Mouse (Mus musculus) skeletal muscle tissue, adult 2 months (tissue): ENCODE measurements around the gene Gpr157.

ENCODE experiments used
- DNase-seq: peaks from one replicate; pipeline ENCODE4 v3.0.0-alpha.2; 2012; ENCODE audit warnings: low read depth, low spot score

Gpr157 gene

GRCm38 (mm10) chr4:150070136-150070535 lies 17.0 kb upstream of the Gpr157 start:
- DNase-seq: no peak

DNA sequence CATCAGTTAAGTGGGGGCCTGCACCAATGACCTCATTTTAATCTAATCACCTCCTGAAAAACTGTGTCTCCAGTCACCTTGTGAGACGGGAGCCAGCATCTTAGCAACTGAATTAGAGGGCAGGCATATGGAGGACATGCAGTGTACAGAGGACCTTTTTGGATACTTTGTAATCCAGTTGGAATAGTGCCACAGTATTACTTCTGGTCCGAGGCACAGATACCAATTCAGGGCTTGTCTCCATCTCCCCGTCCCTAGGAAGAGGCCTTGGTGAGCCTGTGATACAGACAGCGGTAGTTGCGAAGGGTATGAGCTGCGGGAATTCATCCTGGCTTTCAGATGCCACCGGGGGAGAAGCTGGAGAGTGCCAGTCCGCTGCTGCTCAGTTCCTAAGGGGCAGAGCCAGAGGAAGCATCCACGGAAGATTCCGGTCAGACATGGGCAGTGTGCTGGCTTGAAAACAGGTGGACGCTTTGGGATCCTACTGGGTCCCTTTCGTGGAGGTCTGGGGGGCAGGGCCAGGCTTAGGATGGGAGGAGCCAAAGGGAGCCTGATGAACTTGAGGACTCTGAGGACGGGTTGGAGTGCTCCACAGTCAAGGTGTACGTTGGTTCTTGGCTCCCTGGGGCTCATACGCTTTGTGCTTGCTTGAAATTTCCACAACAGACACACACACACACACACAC lies 14.6 kb upstream of the Gpr157 start:
- DNase-seq: no peak

DNA sequence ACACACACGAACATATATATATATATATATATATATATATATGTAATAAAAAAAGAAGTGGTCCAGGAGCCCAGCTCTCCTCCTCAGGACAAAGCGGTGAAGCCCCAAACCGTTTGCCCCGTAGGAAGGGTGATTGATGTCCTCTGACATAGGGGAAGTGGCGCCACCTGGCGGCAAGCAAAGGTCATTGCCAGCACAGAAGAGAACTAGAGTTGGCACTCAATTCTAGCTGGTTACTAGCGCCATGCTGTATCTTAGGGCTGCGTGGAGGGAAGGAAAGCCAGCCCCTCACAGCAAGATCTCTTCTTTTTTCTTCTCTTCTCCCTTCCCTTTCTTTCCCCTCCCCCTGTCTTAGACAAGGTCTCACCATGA lies 14.1 kb upstream of the Gpr157 start:
- peak; percentile 50 for DNase-seq

- DNase-seq: no peak
These were observed 11.8 kb upstream of the Gpr157 start for GRCm38 (mm10) chr4:150075350-150075749.

- no peak for DNase-seq
These were observed 11.0 kb upstream of the Gpr157 start for GRCm38 (mm10) chr4:150076147-150076546.

- no peak for DNase-seq
These were observed 8.5 kb upstream of the Gpr157 start for GRCm38 (mm10) chr4:150078646-150079045.

DNA sequence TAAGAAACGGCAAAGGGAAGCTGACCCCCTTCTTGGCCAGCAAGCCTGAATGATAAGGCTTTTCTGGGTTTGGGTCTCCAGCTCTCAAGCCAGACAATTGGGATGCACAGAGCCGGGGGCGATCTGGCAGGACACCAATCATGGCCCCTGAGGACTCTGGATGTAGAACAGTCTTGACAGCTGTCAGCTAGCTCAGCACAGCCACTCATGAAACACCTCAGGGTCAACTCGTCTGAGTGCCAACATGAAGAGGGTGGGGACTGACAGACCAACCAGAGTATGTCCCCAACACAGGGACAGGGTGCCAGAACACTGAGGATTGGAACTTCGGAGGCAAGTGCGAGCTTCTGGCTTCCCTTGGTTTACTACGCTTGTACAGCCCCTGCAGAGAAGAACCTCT lies 7.9 kb upstream of the Gpr157 start:
- DNase-seq: no peak

DNA sequence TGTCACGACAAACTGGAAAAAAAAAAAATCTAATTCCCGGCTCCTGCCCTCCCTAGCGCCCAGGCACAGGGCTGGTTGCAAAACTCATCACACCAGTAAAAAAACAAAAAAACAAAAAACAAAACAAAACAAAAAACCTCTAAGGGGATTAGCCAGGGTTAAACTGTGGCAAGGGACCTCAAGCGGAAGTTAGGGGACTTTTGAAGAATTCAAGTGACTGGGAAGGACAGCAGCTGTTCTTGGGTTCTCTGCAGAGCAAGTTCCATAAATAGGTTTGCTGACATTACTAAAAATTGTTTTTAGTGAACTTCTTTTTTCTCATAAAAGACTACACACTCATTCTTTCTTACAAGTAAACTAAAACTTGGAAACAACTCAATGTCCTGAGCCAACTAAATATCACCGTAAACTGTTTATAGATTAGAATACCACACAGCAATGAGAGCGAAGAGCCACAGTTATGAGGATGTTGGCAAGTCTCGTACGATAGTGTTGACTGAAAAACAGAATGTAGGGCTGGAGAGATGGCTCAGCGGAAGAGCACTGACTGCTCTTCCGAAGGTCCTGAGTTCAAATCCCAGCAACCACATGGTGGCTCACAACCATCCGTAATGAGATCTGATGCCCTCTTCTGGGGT lies 6.7 kb upstream of the Gpr157 start:
- DNase-seq: no peak

GRCm38 (mm10) chr4:150085366-150085765 lies 1.8 kb upstream of the Gpr157 start:
- no peak for DNase-seq

GRCm38 (mm10) chr4:150086841-150087160 lies 364 bp upstream of the Gpr157 start:
- DNase-seq: no peak

DNA sequence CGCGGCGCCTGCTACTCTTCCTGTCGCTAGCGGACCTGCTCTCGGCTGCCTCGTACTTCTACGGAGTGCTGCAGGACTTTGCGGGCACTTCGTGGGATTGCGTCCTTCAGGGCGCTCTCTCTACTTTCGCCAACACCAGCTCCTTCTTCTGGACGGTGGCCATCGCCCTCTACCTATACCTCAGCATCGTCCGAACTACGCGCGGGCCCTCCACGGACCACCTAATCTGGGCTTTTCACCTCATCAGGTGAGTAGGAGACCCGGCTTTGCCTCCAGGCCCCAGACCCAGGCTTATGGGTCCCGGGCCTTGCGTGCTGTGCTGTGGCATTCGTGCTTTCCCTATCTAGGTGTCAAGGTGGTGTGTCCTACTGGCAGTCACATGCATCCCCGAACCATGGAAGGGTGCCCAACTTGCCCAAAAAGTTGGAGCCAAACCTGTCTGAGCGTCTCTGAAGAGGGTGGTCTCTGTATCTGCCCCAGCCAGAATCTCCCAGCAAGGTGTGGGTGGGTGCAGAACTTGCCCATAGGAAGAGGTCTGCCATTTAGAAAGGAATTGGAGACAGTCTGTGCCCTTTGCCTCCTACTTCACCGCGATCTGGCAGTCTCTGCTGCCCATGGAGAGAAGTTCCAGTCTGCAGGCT lies 845 bp downstream of the Gpr157 start:
- DNase-seq: peak; percentile 44

DNA sequence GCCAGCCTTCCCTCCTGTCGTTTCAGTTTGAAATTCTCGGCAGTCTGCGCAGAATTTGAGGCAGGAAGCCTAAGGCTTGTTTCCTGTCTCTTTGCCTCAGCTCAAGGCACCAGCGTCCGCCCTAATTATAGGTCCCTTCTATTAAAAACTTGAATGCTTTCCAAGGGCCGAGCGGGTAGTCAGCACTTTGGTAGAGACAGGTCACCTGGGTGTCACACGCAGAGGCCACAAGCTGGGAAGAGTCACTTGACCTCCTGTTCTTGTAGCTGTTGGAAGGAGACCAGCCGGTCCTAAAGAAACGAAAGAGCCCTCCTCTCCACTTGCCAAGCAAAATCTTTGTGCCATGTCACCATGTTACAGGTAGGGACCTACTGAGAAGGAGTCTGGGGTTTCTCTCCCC lies 2.0 kb downstream of the Gpr157 start:
- peak; percentile 91 for DNase-seq

- peak; percentile 52 for DNase-seq
These were observed 4.9 kb downstream of the Gpr157 start for GRCm38 (mm10) chr4:150091887-150092582.

GRCm38 (mm10) chr4:150092583-150092902 lies 5.4 kb downstream of the Gpr157 start:
- no peak for DNase-seq

DNA sequence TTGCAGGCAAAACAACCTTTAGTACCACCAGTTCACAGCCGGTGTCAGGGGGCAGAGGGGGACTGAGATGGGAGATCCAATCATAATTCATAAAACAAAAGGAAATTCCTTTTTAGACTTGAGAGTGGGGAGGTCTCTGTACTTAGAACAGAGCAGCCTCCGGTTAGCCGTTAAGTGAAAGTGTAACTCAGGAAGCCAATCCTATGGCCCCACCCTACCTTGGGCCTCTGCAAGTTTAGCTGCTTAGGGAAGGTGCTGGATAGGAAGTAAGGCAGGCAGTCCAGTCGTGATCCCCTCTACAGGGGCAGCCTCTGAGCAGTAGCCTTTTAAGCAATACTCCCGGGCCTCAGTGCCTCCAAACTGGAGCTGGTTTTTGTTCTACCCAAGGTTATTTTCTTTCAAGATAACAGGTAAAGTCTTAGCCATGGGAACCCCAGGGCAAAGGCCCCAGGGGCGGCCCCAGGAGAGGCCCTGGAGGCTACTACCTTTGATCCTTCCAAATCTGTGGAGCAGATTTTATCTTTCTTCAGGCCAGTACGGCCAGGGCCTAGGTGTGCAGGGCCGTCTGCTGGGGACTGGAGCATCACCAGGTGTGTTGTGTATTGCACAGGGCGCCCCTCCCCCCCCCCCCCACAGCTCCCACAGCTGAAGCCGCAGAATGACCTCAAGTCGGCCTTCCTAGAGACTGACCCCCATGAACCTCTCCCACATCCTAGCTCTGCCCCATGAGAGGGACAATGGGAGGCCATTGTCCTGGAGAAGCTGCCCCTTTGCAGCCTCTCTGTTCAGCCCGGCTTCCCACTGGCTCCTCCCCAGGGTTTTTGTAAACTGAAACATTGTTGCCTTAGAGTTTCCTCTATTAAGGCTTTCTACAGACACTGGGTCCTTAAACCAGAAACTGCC lies 6.6 kb downstream of the Gpr157 start:
- no peak for DNase-seq

DNA sequence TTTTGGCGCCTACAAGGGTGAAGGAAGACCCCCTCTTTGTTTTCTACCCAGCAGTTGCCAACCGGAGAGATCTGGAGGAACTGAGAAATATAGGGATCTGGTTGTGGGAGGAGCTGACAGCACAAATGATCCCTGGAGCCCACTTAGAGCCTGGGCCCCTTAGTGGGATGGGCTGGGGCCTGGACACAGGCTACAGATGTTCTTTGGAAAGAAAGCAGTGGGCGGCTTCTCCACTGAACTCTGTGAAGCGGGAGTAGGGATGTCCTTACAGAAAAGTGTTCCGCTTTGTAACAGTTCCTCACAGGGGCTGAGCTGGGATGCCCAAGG lies 7.3 kb downstream of the Gpr157 start:
- no peak for DNase-seq

GRCm38 (mm10) chr4:150096309-150096708 lies 9.1 kb downstream of the Gpr157 start:
- DNase-seq: no peak

GRCm38 (mm10) chr4:150097847-150098246 lies 10.7 kb downstream of the Gpr157 start:
- DNase-seq: no peak

DNA sequence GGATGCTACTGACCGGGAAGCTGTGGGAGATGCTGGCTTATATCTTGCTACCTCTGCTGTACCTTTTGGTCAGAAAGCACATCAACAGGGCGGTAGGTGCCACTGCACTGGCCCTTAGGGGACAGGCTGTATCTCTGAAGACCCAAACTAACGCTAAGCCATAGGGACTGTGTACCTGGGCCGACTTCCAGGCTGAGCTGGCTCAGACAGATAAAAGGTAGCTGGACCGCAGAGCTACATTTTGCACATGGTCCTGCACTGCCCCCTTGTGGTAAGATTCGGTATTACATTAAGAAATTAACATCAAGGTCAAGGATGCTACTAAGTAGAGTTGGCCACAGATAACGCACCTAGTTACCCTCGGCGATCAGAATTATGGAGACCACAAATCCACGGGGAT lies 11.7 kb downstream of the Gpr157 start:
- DNase-seq: peak; percentile 83

DNA sequence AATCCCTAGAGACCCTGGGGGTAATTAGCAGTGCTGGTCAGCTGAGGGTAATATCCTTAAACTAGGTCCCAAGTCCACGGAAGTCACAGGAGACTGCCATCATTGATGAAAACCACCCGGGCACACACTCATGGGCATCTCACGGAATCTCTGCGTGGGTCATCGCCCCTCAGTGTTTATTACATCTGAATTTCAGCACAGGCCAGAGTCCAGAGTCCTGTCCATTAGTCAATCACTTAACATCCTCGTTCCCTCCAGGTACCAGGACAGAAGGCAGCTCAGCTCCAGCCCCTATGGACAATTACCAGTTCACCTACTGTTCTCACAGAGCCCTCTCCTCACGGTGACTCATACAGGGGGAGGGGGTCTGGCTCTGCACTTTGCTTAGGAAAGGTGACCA lies 15.7 kb downstream of the Gpr157 start:
- DNase-seq: no peak

DNA sequence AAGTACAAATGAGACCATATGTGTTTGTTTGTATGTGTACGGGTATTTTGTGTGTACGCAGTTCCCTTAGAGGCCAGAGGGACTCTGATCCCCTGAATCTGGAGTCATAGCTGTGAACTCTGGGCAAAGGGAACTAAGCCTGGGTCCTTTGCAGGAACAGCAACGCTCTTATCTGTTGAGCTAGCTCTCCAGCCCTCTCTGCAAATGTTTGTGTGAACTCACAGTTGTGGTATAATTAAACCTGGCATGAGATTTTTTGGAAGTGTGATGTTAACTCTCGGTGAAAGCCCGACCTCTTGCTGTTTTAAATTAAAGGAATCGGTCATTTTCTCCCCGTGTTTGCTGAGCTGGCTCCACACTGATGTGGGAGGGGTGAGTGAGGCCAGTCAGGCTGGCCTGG lies 18.5 kb downstream of the Gpr157 start:
- no peak for DNase-seq

DNA sequence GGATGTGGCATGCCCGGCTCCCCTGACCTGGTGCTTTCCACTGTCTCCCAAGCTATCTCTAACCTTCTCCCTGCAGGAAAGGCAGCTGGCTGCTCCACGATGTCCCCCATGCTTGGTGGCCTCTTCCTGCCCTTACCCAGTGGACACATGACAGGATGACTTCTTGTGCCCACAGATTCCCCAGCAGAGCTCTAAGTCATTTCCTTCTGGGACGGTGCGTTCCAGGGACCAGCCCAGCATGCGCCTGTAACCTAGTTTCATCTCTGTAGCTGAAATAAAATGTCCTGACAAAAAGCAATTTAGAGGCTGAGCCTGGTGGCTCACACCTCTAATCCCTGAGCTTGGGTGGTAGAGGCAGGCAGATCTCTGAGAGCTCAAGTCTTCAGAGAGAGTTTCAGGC lies 19.5 kb downstream of the Gpr157 start:
- DNase-seq: no peak
